Mouse (Mus musculus) kidney, adult 11 months (tissue): ENCODE results near the gene Spock2.
"Not testable (repeated sequence)": the region's sequence is repeated elsewhere in the genome, so short reads cannot be mapped to it uniquely, and the experiment has no call there.

Experiments used
- DNase-seq: peaks from one replicate; pipeline ENCODE4 v3.0.0; 2022

Gene Spock2

DNA sequence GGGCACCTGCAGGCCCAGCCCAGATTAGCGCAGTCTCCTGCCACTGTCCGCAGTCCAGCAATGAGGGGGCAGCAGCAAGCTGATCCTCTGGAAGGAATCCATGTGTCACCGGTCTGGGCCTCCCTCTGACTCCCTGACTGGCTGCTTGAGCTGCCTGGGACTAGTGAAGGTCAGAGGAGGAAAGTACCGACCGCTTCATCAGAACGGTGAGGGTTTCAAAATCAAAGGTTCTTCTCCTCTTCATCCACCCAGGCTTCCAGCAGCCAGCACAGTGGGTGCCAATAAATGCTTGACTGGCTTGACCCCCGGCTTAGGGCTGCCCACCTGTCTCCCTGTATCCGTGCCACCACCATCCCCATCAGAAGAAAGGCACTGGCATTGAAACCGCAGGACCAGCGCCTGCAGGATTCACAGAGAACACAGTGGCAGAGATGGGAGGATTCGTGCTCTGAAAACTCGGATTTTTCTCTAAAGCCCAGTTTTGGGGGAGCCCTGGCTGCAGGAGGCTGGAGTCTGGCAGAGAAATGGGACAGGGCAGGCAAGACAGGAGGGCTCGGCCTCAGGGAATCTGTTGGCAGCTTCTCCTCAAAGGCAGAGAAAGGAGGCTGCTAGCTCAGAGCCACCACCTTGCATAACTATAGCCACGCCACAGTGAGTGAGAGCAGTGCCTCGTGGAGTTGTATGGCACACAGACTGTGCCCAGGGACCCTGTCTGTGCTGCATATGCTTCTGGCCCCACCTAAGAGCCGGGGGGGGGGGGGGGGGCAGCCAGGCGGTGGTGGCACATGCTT, 2.5 kb downstream of the Spock2 start:
- DNase-seq = no peak

GRCm38 (mm10) chr10:60109336-60109735, 3.3 kb downstream of the Spock2 start:
- DNase-seq = no peak

- DNase-seq = no peak
Measured at GRCm38 (mm10) chr10:60109989-60110388, 4.0 kb downstream of the Spock2 start.

DNA sequence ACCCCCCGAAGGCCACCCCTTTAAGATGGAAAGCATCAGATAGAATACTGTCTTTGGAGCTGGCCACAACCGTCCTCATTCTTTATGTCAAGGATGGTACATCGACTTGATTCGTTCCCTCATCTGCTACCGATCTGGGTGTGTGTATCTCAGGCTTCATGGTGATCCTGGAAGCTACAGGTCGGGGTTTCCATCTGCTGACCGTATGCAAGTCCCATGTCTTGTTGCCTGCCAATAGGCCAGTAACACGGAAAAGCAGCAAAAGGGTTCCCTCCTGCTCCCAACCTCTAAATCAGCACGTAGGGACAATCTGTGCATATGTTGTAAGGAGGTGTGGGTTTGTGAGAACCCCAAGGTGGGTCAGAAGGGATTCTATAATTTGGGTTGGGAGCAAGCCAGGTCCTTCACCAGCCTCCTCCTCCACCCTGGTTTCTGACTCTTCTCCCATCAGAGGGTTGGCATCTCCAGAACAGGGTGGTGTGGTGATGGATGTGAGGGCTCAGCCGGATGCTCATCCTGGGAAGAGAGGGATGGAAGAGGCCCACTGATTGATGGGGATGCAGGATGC, 5.0 kb downstream of the Spock2 start:
- no peak for DNase-seq

GRCm38 (mm10) chr10:60113965-60114690, 8.1 kb downstream of the Spock2 start:
- DNase-seq = no peak

- no peak for DNase-seq
Measured at GRCm38 (mm10) chr10:60115345-60116185, 9.5 kb downstream of the Spock2 start.

- DNase-seq = no peak
Measured at GRCm38 (mm10) chr10:60116997-60117396, 11.0 kb downstream of the Spock2 start.

GRCm38 (mm10) chr10:60118464-60118863, 12.4 kb downstream of the Spock2 start:
- no peak for DNase-seq

GRCm38 (mm10) chr10:60120630-60121029, 14.6 kb downstream of the Spock2 start:
- DNase-seq = no peak

- no peak for DNase-seq
Measured at GRCm38 (mm10) chr10:60124078-60124477, 18.1 kb downstream of the Spock2 start.

- DNase-seq = no peak
Measured at GRCm38 (mm10) chr10:60125529-60126327, 19.7 kb downstream of the Spock2 start.

DNA sequence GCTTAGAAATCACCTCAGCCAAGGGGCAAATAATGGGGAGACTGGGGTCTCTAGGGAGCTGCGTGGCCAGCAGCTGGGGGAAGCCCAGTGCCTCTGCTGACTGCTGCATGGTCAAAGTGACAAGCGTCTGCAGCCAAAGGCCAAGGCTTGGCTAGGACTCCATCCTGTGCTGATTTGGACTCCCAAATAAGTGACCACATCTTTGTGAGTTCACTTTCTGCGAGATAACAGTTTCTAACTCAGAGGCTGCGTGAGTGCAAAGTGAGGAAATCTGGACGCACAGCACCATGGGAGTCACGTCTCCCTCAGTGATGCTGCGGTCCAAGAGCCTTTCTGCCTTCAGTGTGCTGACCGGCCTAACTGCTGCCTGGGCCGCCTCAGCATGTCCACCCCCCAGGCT, 22.3 kb downstream of the Spock2 start:
- DNase-seq = no peak

DNA sequence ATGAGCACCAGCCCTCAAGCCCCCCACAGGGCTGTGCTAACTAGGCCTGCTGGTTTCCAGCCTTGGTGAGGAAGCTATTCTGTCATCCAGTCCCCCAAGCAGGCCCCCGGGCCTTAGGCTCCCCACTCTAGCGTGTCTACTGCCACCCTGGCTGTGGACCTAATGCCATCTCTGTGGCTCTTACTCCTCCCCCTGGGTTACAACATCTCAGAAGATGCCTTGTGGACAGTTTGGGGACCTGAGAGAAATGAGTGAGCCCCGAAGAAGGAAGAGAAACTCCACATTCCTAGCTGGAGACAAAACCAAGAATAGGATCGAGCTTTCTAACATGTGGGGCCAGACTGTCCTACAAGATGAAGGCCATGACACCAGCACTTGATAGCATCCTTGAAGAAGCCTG, 24.5 kb downstream of the Spock2 start:
- DNase-seq = no peak

DNA sequence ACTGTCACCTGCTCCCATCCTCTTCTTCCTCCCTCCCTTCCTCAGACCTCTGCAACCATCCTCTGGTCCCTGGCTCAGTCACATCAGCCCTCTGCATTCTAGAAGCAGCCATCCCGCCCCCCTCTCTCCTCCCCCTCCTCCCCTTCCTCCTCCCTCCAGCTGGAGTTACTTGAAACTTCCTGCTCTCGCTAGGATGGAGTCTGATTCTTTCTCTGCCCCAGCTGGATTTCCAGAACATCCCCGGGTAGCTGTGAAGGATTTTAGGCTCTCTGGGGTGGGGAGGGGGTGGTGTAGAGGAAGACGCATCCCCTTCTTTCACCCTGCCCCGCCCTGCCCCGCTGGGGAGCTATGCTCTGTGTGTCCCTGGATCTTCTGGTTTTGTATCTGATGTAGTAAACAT, 27.5 kb downstream of the Spock2 start:
- DNase-seq = no peak

DNA sequence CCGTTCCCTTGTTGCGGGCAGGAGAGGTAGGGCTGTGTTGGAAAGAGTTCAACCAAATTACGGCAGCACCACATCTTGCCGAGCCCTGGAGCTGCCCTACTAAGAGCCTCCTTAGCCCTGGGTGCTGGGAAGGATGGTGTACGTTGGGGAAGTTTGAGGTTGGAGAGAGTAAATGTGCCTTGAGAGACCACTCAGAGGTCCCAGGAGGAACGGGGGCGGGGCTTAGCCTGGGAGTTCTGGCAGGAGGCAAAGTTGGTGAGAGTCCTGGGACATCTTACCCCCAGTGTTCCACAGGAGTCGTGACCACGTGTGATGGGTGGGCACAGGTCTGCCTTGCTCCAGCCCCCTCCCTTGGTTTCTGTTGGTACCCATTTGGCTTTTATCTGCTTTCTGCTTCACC, 28.2 kb downstream of the Spock2 start:
- no peak for DNase-seq

DNA sequence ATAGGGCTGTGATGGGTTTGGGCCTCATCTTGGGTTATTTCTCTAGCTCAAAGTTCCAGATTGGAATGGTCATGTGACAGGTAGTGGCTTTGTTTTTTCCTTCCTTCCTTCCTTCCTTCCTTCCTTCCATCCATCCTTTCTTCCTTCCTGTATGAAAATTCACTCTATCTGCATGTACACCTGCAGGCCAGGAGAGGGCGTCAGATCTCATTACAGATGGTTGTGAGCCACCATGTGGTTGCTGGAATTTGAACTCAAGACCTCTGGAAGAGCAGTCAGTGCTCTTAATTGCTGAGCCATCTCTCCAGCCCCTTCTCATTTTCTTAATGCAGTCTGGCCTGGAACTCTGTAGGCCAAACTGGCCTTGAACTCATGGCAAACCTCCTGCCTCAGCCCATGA, 30.0 kb downstream of the Spock2 start:
- not testable (repeated sequence) for DNase-seq

GRCm38 (mm10) chr10:60136935-60137334, 30.9 kb downstream of the Spock2 start:
- DNase-seq = no peak

DNA sequence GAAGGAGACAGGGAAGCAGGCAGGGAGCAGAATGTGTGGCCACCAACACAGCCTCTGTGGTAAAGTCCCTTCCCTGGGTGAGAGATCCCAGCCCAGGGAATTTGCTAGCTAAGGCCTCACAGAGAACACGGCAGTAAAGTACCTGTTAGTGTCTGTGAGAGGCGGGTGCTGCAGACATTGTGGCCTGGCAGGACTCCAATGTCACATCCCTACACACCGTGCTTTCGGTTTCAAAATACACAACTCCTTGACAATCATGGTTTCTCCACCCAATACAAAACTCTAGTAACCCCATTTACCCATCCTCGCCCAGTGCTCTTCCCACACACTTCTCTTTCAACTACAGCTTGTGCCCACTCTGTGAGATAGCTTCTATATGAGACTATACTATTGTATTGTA, 32.7 kb downstream of the Spock2 start:
- DNase-seq = no peak

DNA sequence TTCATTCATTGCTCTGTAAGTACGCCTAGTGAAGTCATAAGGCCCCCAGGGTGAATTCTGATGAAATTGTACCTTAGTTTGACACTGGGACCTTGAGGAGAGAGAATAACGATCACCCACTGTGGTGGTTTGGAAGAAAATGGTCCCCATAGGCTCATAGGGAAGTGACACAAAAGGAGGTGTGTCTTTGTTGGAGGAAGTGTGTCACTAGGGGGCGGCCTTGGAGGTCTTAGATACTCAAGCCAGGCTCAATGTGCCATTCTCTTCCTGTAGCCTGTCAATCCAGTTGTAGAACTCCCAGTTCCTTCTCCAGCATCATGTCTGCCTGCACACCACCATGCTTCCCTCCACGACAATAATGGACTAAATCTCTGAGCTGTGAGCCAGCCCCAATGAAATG, 34.7 kb downstream of the Spock2 start:
- DNase-seq = no peak

DNA sequence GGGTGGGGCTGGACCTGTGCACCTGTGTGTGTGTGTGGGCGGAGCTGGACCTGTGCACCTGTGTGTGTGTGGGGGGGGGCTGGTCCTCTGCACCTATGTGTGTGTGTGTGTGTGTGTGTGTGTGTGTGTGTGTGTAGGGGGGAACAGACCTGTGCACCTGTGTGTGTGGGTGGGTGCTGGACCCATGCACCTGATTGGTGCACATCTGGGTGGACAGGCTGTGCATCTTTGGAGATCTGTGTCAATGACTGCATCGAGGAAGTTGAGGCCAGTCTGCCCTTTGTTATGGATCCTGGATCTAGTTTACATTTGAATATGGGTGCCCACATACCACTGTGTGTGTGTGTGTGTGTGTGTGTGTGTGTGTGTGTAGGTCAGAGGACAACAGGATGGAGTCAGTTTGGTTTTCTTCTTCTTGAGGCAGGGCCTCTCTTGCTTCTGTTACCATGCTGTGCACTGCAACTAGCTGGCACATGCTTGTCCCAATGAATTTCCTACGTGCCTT, 35.7 kb downstream of the Spock2 start:
- no peak for DNase-seq

- DNase-seq = not testable (repeated sequence)
Measured at GRCm38 (mm10) chr10:60147510-60148047, 41.6 kb downstream of the Spock2 start.

DNA sequence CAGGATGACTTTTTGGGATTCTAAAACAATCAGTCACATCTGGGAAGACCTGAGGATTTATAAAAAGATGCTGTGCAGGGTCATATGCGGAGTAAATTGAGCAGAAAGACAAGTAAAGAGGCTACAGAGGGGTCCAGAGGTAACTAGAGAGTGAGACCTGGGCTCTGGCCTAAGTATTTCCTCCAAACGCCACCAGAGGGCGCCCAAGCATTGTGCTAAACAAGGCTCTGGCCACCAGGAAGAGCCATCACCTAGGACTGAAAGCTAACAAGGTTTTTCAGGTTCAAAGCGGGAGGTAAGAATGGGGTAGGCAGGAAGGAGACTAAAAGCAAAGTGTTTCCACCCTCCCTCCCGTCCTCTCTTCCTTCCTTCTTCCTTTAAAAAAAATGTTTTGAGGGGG, 42.1 kb downstream of the Spock2 start:
- peak; percentile 41 for DNase-seq
